Mouse (Mus musculus) retina, embryonic 14.5 days (tissue): ENCODE data around the gene Pgrmc1.
A peak's percentile ranks its signal among the peaks of the same experiment; 100 is the strongest.

ENCODE experiments used
- DNase-seq: peaks from one replicate; pipeline ENCODE4 v3.0.0-alpha.2; 2015; ENCODE audit warnings: low spot score

Gene Pgrmc1

GRCm38 (mm10) chrX:36604040-36604439 is 6.0 kb downstream of the Pgrmc1 start:
- DNase-seq: no peak

- no peak for DNase-seq
These were observed 11.1 kb downstream of the Pgrmc1 start for GRCm38 (mm10) chrX:36609117-36609516.

GRCm38 (mm10) chrX:36628102-36628501 is 30.1 kb downstream of the Pgrmc1 start:
- no peak for DNase-seq

- DNase-seq: peak; percentile 10
These were observed 32.8 kb downstream of the Pgrmc1 start for GRCm38 (mm10) chrX:36630771-36631170.

- DNase-seq: no peak
These were observed 42.0 kb downstream of the Pgrmc1 start for GRCm38 (mm10) chrX:36640046-36640445.

- DNase-seq: peak; percentile 85
These were observed 46.9 kb downstream of the Pgrmc1 start, which contains the start of gene Akap17b for GRCm38 (mm10) chrX:36644657-36645551. Gene Akap17b (minus strand): TSS chrX:36645395.
